In genomic region chr15:19667380-19667779, GRCm38 (mm10) we compare ENCODE assay signal across 19 mouse cellular contexts.
DNase-seq lines count a peak whose midpoint lies in the region; ATAC-seq and TF ChIP-seq lines count a peak whose summit lies in the region.
"Had no signal": no experiment of that assay in that cellular context is flagged by ENCODE, and none has a peak within 500 bp of the region (broad histone marks: within the 10 kb centered on the region; RNA-seq: fewer than 3 reads in every experiment).

No protein-coding gene starts in this region.

- no peak overlapping the region for H3K4me2 ChIP-seq in hindbrain, embryonic 13.5 days
- no peak overlapping the region for H3K4me2 ChIP-seq in hindbrain, embryonic 12.5 days (replicated peaks)
- H3K4me2 ChIP-seq in neural tube, embryonic 13.5 days, result no peak overlapping the region
- no peak overlapping the region for H3K4me2 ChIP-seq in forebrain, postnatal 0 days (ENCODE audit: low read depth)
- no peak overlapping the region for H3K4me2 ChIP-seq in midbrain, embryonic 16.5 days (ENCODE audit: low read length)
- H3K4me2 ChIP-seq: embryonic facial prominence, embryonic 12.5 days; heart, embryonic 13.5 days had no signal

- no peaks in the 10 kb centered on the region for H3K36me3 ChIP-seq in hindbrain, embryonic 13.5 days
- no peaks in the 10 kb centered on the region for H3K36me3 ChIP-seq in hindbrain, embryonic 12.5 days
- no peaks in the 10 kb centered on the region for H3K36me3 ChIP-seq in neural tube, embryonic 13.5 days
- H3K36me3 ChIP-seq in forebrain, postnatal 0 days (ENCODE audit: insufficient read depth), result no peaks in the 10 kb centered on the region
- no peaks in the 10 kb centered on the region for H3K36me3 ChIP-seq in midbrain, embryonic 16.5 days (ENCODE audit: control insufficient read depth, insufficient read depth, low read length)
- H3K36me3 ChIP-seq: embryonic facial prominence, embryonic 12.5 days; heart, embryonic 13.5 days had no signal

- H3K27ac ChIP-seq in hindbrain, embryonic 13.5 days, result no peak overlapping the region
- H3K27ac ChIP-seq in hindbrain, embryonic 12.5 days, result no peak overlapping the region
- no peak overlapping the region for H3K27ac ChIP-seq in neural tube, embryonic 13.5 days (replicated peaks)
- H3K27ac ChIP-seq in forebrain, postnatal 0 days (ENCODE audit: low read depth, low read length), result no peak overlapping the region
- H3K27ac ChIP-seq in midbrain, embryonic 16.5 days (ENCODE audit: low read length), result no peak overlapping the region
- H3K27ac ChIP-seq: embryonic facial prominence, embryonic 12.5 days; heart, embryonic 13.5 days; hindbrain, postnatal 0 days had no signal

- no peaks in the 10 kb centered on the region for H3K27me3 ChIP-seq in hindbrain, embryonic 13.5 days
- H3K27me3 ChIP-seq in hindbrain, embryonic 12.5 days, result no peaks in the 10 kb centered on the region
- H3K27me3 ChIP-seq in neural tube, embryonic 13.5 days, result no peaks in the 10 kb centered on the region
- H3K27me3 ChIP-seq in forebrain, postnatal 0 days (ENCODE audit: insufficient read depth, low read length), result no peaks in the 10 kb centered on the region
- H3K27me3 ChIP-seq in midbrain, embryonic 16.5 days (ENCODE audit: control insufficient read depth, insufficient read depth, low read depth, low read length), result no peaks in the 10 kb centered on the region
- H3K27me3 ChIP-seq: embryonic facial prominence, embryonic 12.5 days; heart, embryonic 13.5 days had no signal

- H3K4me3 ChIP-seq in hindbrain, embryonic 13.5 days, result no peak overlapping the region
- H3K4me3 ChIP-seq in hindbrain, embryonic 12.5 days, result no peak overlapping the region
- no peak overlapping the region for H3K4me3 ChIP-seq in neural tube, embryonic 13.5 days
- no peak overlapping the region for H3K4me3 ChIP-seq in forebrain, postnatal 0 days (ENCODE audit: low read depth, low read length)
- no peak overlapping the region for H3K4me3 ChIP-seq in midbrain, embryonic 16.5 days (ENCODE audit: low read depth, low read length)
- H3K4me3 ChIP-seq: embryonic facial prominence, embryonic 12.5 days; heart, embryonic 13.5 days had no signal

- TF ChIP-seq CTCF in forebrain, postnatal 0 days (IDR thresholded peaks at IDR 0.05; ENCODE audit: low read depth), result no peak

- DNase-seq in neural tube, embryonic 10.5 days (ENCODE audit: extremely low spot score, low spot score), result no peak
- peak; percentile 39 for DNase-seq in forebrain, postnatal 0 days
- no peak for DNase-seq in adrenal gland, adult 2 months
- DNase-seq: adrenal gland, adult 8-10 months; adrenal gland, postnatal 36 days; cerebellum, adult 11-12 months; cerebellum, adult 9-10 months; cerebellum, postnatal 25 days; gastrocnemius, postnatal 36 days; heart, adult 11 months; heart, postnatal 36 days; kidney, adult 11 months had no signal

- no peaks in the 10 kb centered on the region for H3K9me3 ChIP-seq in hindbrain, embryonic 13.5 days
- H3K9me3 ChIP-seq in hindbrain, embryonic 12.5 days (replicated peaks), result no peaks in the 10 kb centered on the region
- no peaks in the 10 kb centered on the region for H3K9me3 ChIP-seq in neural tube, embryonic 13.5 days
- H3K9me3 ChIP-seq in forebrain, postnatal 0 days (ENCODE audit: low read length), result no peaks in the 10 kb centered on the region
- no peaks in the 10 kb centered on the region for H3K9me3 ChIP-seq in midbrain, embryonic 16.5 days (replicated peaks; ENCODE audit: control insufficient read depth, low read length, poor library complexity, severe bottlenecking)
- H3K9me3 ChIP-seq: embryonic facial prominence, embryonic 12.5 days; heart, embryonic 13.5 days had no signal

- 78% methylated on average over 6 of the region's 6 CpGs for WGBS in hindbrain, embryonic 13.5 days
- WGBS in hindbrain, embryonic 12.5 days, result 89% methylated on average over 6 of the region's 6 CpGs
- WGBS in neural tube, embryonic 13.5 days, result 68% methylated on average over 6 of the region's 6 CpGs
- 58% methylated on average over 6 of the region's 6 CpGs for WGBS in forebrain, postnatal 0 days
- WGBS in midbrain, embryonic 16.5 days, result 83% methylated on average over 6 of the region's 6 CpGs

- ATAC-seq in hindbrain, embryonic 13.5 days (ENCODE audit: low FRiP score), result peak; percentile 39; the same call in 1 of the 2 replicates
- ATAC-seq in hindbrain, embryonic 12.5 days (ENCODE audit: low FRiP score), result no peak
- peak; percentile 50 for ATAC-seq in neural tube, embryonic 13.5 days (ENCODE audit: low read depth)
- peak; percentile 78 for ATAC-seq in forebrain, postnatal 0 days
- no peak for ATAC-seq in midbrain, embryonic 16.5 days
- ATAC-seq: hindbrain, postnatal 0 days had no signal

- H3K4me1 ChIP-seq in hindbrain, embryonic 13.5 days (replicated peaks), result no peaks in the 10 kb centered on the region
- no peaks in the 10 kb centered on the region for H3K4me1 ChIP-seq in hindbrain, embryonic 12.5 days
- H3K4me1 ChIP-seq in neural tube, embryonic 13.5 days (replicated peaks), result no peaks in the 10 kb centered on the region
- no peaks in the 10 kb centered on the region for H3K4me1 ChIP-seq in forebrain, postnatal 0 days (ENCODE audit: insufficient read depth)
- H3K4me1 ChIP-seq in midbrain, embryonic 16.5 days (ENCODE audit: control insufficient read depth, insufficient read depth, low read length), result no peaks in the 10 kb centered on the region
- H3K4me1 ChIP-seq: embryonic facial prominence, embryonic 12.5 days; heart, embryonic 13.5 days had no signal

- no peak overlapping the region for H3K9ac ChIP-seq in hindbrain, embryonic 13.5 days
- no peak overlapping the region for H3K9ac ChIP-seq in hindbrain, embryonic 12.5 days
- no peak overlapping the region for H3K9ac ChIP-seq in neural tube, embryonic 13.5 days
- H3K9ac ChIP-seq in forebrain, postnatal 0 days, result no peak overlapping the region
- H3K9ac ChIP-seq in midbrain, embryonic 16.5 days (ENCODE audit: low read depth, low read length), result no peak overlapping the region
- H3K9ac ChIP-seq: embryonic facial prominence, embryonic 12.5 days; heart, embryonic 13.5 days had no signal

Comparison
In these comparisons a context has a peak if more than half of its experiments do, and no peak if none do; other contexts are left out.
1. ATAC-seq: peak in hindbrain, embryonic 13.5 days (single experiment), neural tube, embryonic 13.5 days (single experiment) and forebrain, postnatal 0 days (single experiment); none in hindbrain, embryonic 12.5 days (single experiment) and midbrain, embryonic 16.5 days (single experiment).